Mouse (Mus musculus) kidney, postnatal 0 days (tissue): ENCODE measurements around the gene Gm42372. TPM values are rescaled to one million over a fixed set of nuclear protein-coding genes. Genes with fewer than 3 reads are reported as not detected.

Experiments
- ATAC-seq: fragments of 200-750 bp; cut with Nextera tagmentation; replicated peaks from 2 replicates; pipeline ENCODE4 v1.8.0; 2017; ENCODE audit warnings: low read depth, moderate number of reproducible peaks, moderate TSS enrichment, moderate library complexity; ENCODE audit not compliant: low FRiP score
- DNase-seq: peaks from one replicate; pipeline ENCODE4 v3.0.0-alpha.2; 2016; ENCODE audit warnings: low spot score
- H3K27ac ChIP-seq: fragments of 300-500 bp; sonication (generic); 2 replicates; pipeline ENCODE4 v1.5.1; 2014; ENCODE audit warnings: mild to moderate bottlenecking
- H3K27me3 ChIP-seq: fragments of 300-500 bp; sonication (generic); 2 replicates; pipeline ENCODE4 v1.6.1; 2014; ENCODE audit warnings: low read length, mixed read lengths; ENCODE audit not compliant: insufficient read depth
- H3K36me3 ChIP-seq: fragments of 300-500 bp; sonication (generic); 2 replicates; pipeline ENCODE4 v1.6.1; 2014; ENCODE audit warnings: low read length, mixed read lengths; ENCODE audit not compliant: insufficient read depth
- H3K4me1 ChIP-seq: fragments of 300-500 bp; sonication (generic); replicated peaks from 2 replicates; pipeline ENCODE4 v1.6.1; 2014; ENCODE audit warnings: antibody characterized with exemption, low read length, mixed read lengths; ENCODE audit not compliant: insufficient read depth
- H3K4me2 ChIP-seq: fragments of 300-500 bp; sonication (generic); 2 replicates; pipeline ENCODE4 v1.6.1; 2014; ENCODE audit warnings: mild to moderate bottlenecking, low read length, moderate library complexity, mixed read lengths
- H3K4me3 ChIP-seq: fragments of 300-500 bp; sonication (generic); replicated peaks from 2 replicates; pipeline ENCODE4 v1.5.1; 2014; ENCODE audit warnings: low read depth, low read length
- H3K9ac ChIP-seq: fragments of 300-500 bp; sonication (generic); 2 replicates; pipeline ENCODE4 v1.6.1; 2014; ENCODE audit warnings: low read depth, low read length
- H3K9me3 ChIP-seq: fragments of 300-500 bp; sonication (generic); replicated peaks from 2 replicates; pipeline ENCODE4 v1.6.1; 2016; ENCODE audit warnings: low read length, inconsistent platforms, mixed read lengths
- CTCF ChIP-seq: IDR thresholded peaks from 2 replicates; pipeline ENCODE4 v1.5.1; 2016; ENCODE audit warnings: antibody characterized with exemption, low read depth, mild to moderate bottlenecking, moderate library complexity
- WGBS: fragments of 180-500 bp; shearing (Covaris S2); extraction: QIAGEN DNeasy Blood & Tissue Kit; methylation state at CpG from one replicate; pipeline ENCODE4 v1.1.7; 2014; 5-methylcytosine and 5-hydroxymethylcytosine counted together
- polyA plus RNA-seq: library from polyadenylated mRNA; unstranded; fragments of >200 nt; fragmentation: Nextera tagmentation; extraction: Ambion mirVana; gene quantifications from 2 replicates; pipeline ENCODE4 v1.2.1, GENCODE M21; 2015

Gm42372 gene
- polyA plus RNA-seq, 1 experiment from 2014 or later = 0.09 TPM

- 0 out of 2 replicates have a peak, but pooled peaks cover 15% of the 10 kb centered on the region for H3K36me3 ChIP-seq
- 54% methylated on average over 4 of the region's 4 CpGs for WGBS
- H3K9me3 ChIP-seq = no peaks in the 10 kb centered on the region
- no peak overlapping the region for H3K4me3 ChIP-seq
- H3K27ac ChIP-seq = peak overlapping the region; percentile 76
- TF ChIP-seq CTCF = no peak
- H3K9ac ChIP-seq = no peak overlapping the region
- ATAC-seq (no peak), DNase-seq (no peak)
- peaks cover 31% of the 10 kb centered on the region for H3K4me1 ChIP-seq
- H3K27me3 ChIP-seq = no peaks in the 10 kb centered on the region
- peak overlapping the region; percentile 6; the same call in 1 of the 2 replicates for H3K4me2 ChIP-seq
Measured at GRCm38 (mm10) chr7:17023701-17024100, 40.8 kb downstream of the Gm42372 start.

GRCm38 (mm10) chr7:17024141-17024540, 41.3 kb downstream of the Gm42372 start:
- no peak for DNase-seq
- Histone ChIP-seq H3K27me3 (no peaks in the 10 kb centered on the region), H3K9ac (0 out of 2 replicates have a peak overlapping the region, but pooled peaks have one; percentile 36), H3K4me3 (no peak overlapping the region), H3K4me2 (peak overlapping the region; percentile 6; the same call in 1 of the 2 replicates), H3K4me1 (peaks cover 31% of the 10 kb centered on the region), H3K27ac (peak overlapping the region; percentile 76), H3K36me3 (0 out of 2 replicates have a peak, but pooled peaks cover 15% of the 10 kb centered on the region), H3K9me3 (no peaks in the 10 kb centered on the region)
- ATAC-seq = no peak
- TF ChIP-seq CTCF = no peak
- 65% methylated on average over 6 of the region's 6 CpGs for WGBS

GRCm38 (mm10) chr7:17024814-17025504, 42.1 kb downstream of the Gm42372 start:
- Histone ChIP-seq H3K9ac (0 out of 2 replicates have a peak overlapping the region, but pooled peaks have one; percentile 5), H3K27me3 (no peaks in the 10 kb centered on the region), H3K27ac (peak overlapping the region; percentile 76), H3K4me2 (peak overlapping the region; percentile 9; the same call in 1 of the 2 replicates), H3K9me3 (no peaks in the 10 kb centered on the region), H3K4me3 (no peak overlapping the region), H3K36me3 (0 out of 2 replicates have a peak, but pooled peaks cover 15% of the 10 kb centered on the region), H3K4me1 (peaks cover 31% of the 10 kb centered on the region)
- no peak for TF ChIP-seq CTCF
- peak; percentile 38 for DNase-seq
- no peak for ATAC-seq
- 59% methylated on average over 10 of the region's 10 CpGs for WGBS

GRCm38 (mm10) chr7:17025505-17025894, 42.6 kb downstream of the Gm42372 start:
- DNase-seq = no peak
- 0 out of 2 replicates have a peak overlapping the region, but pooled peaks have one; percentile 5 for H3K9ac ChIP-seq
- H3K36me3 ChIP-seq = 0 out of 2 replicates have a peak, but pooled peaks cover 15% of the 10 kb centered on the region

GRCm38 (mm10) chr7:17025896-17026622, 43.2 kb downstream of the Gm42372 start:
- Histone ChIP-seq H3K27ac (peak overlapping the region; percentile 76; the same call in 1 of the 2 replicates), H3K4me2 (peak overlapping the region; percentile 52), H3K27me3 (no peaks in the 10 kb centered on the region), H3K4me3 (no peak overlapping the region), H3K36me3 (0 out of 2 replicates have a peak, but pooled peaks cover 15% of the 10 kb centered on the region), H3K9ac (no peak overlapping the region), H3K9me3 (no peaks in the 10 kb centered on the region), H3K4me1 (peaks cover 31% of the 10 kb centered on the region)
- TF ChIP-seq CTCF = no peak
- ATAC-seq (no peak), DNase-seq (no peak)
- 53% methylated on average over 9 of the region's 9 CpGs for WGBS

More at GRCm38 (mm10) chr7:17025505-17025894, 42.6 kb downstream of the Gm42372 start:
- Histone ChIP-seq H3K4me3 (no peak overlapping the region), H3K4me2 (peak overlapping the region; percentile 52; the same call in 1 of the 2 replicates), H3K9me3 (no peaks in the 10 kb centered on the region), H3K27ac (peak overlapping the region; percentile 76; the same call in 1 of the 2 replicates), H3K4me1 (peaks cover 31% of the 10 kb centered on the region), H3K27me3 (no peaks in the 10 kb centered on the region)
- WGBS = 39% methylated on average over 4 of the region's 4 CpGs
- no peak for ATAC-seq
- TF ChIP-seq CTCF = no peak
